Mouse (Mus musculus) ES-E14 (cell line): ENCODE measurements at regions not wholly inside any gene's neighbourhood (a gene's known extent, or its start where the extent isn't known, plus 50 kb on each side); places are given as distances from the start of the nearest gene placed in this dataset.

Experiments
- CHD2 ChIP-seq: IDR thresholded peaks from 2 replicates; pipeline ENCODE4 v1.6.1; 2014; ENCODE audit warnings: mild to moderate bottlenecking, low read depth, low read length, inconsistent platforms
- MAFK ChIP-seq: IDR thresholded peaks from 2 replicates; pipeline ENCODE4 v1.6.1; 2014; ENCODE audit warnings: mild to moderate bottlenecking, low read depth, low read length, inconsistent platforms; ENCODE audit not compliant: insufficient read depth

GRCm38 (mm10) chr3:12328380-12328779 lies 1992.9 kb upstream of the Gm38303 start:
- no peak for TF ChIP-seq MAFK
- TF ChIP-seq CHD2 = no peak
